Mouse (Mus musculus) heart, adult 2 months (tissue): ENCODE results near the gene Tesk1. TPM values are rescaled to one million over a fixed set of nuclear protein-coding genes. Genes with fewer than 3 reads are reported as not detected.

Source experiments
- DNase-seq, 2 experiments: peaks; one replicate each; pipeline ENCODE4 v3.0.0; 2021
- H3K27ac ChIP-seq: fragments of 200-600 bp; 2 replicates; pipeline ENCODE4 v1.8.1; 2022
- H3K27me3 ChIP-seq: fragments of 200-500 bp; 2 replicates; pipeline ENCODE4 v1.6.1; 2012; ENCODE audit warnings: mild to moderate bottlenecking, low read length, inconsistent platforms, mixed read lengths; ENCODE audit not compliant: control insufficient read depth, insufficient read depth
- H3K36me3 ChIP-seq: fragments of 200-500 bp; 2 replicates; pipeline ENCODE4 v1.6.1; 2012; ENCODE audit warnings: low read length, inconsistent platforms; ENCODE audit not compliant: control insufficient read depth, insufficient read depth
- H3K4me1 ChIP-seq: fragments of 200-500 bp; 2 replicates; pipeline ENCODE4 v1.6.1; 2011; ENCODE audit warnings: low read length; ENCODE audit not compliant: control insufficient read depth, insufficient read depth
- H3K4me3 ChIP-seq: fragments of 200-600 bp; 2 replicates; pipeline ENCODE4 v1.8.1; 2022
- H3K79me2 ChIP-seq: fragments of 200-500 bp; replicated peaks from 2 replicates; pipeline ENCODE4 v1.6.1; 2012; ENCODE audit warnings: mild to moderate bottlenecking, inconsistent platforms, low read length, moderate library complexity, mixed read lengths; ENCODE audit not compliant: control insufficient read depth, insufficient read depth
- H3K9ac ChIP-seq: fragments of 200-500 bp; 2 replicates; pipeline ENCODE4 v1.6.1; 2012; ENCODE audit warnings: low read depth, mild to moderate bottlenecking, control low read depth, inconsistent platforms, low read length, mixed read lengths
- CTCF ChIP-seq: fragments of 200-600 bp; IDR thresholded peaks from 2 replicates; pipeline ENCODE4 v1.8.1; 2022; ENCODE audit warnings: antibody characterized with exemption, mild to moderate bottlenecking, moderate library complexity
- EP300 ChIP-seq: fragments of 200-500 bp; IDR thresholded peaks from 2 replicates; pipeline ENCODE4 v1.6.1; 2011; ENCODE audit warnings: low read depth, low read length, control low read depth; ENCODE audit not compliant: insufficient read depth
- POLR2A ChIP-seq: fragments of 200-500 bp; IDR thresholded peaks from 2 replicates; pipeline ENCODE4 v1.6.1; 2011; ENCODE audit warnings: mild to moderate bottlenecking, low read depth, low read length, control low read depth; ENCODE audit not compliant: insufficient read depth
- WGBS: fragments of 180-500 bp; shearing (Covaris S2); methylation state at CpG from one replicate; pipeline ENCODE4 v1.1.7; 2018; 5-methylcytosine and 5-hydroxymethylcytosine counted together
- intact Hi-C: fragments of 180-260 bp; cut with DNase I; formaldehyde crosslinking; loops from one replicate; pipeline ENCODE4 v1.15.1; 2025
- polyA plus RNA-seq: library from polyadenylated mRNA; depleted of rRNA; stranded (reverse); fragments of >200 nt; gene quantifications from 2 replicates; pipeline ENCODE4 v1.2.3, GENCODE M21; 2012; rRNA removed
- total RNA-seq, 2 experiments: library from RNA; stranded (reverse); gene quantifications; 2 replicates each; pipeline ENCODE4 v1.2.3; 2021

The Tesk1 gene
- total and polyA plus RNA-seq, 3 experiments: 36.6 to 51.5 (median 37.5) TPM

GRCm38 (mm10) chr4:43493186-43493845 is 51.6 kb downstream of the Tesk1 start:
- intact Hi-C loops: loop anchor here (5.0 kb wide), 1 partner anchor 69 kb away; the partner anchor contains the start of genes Creb3 and Tln1
- no peaks in the 10 kb centered on the region for H3K79me2 ChIP-seq
- under 1% methylated on average over 47 of the region's 47 CpGs for WGBS
- no peaks in the 10 kb centered on the region for H3K36me3 ChIP-seq
- H3K27me3 ChIP-seq: no peaks in the 10 kb centered on the region
- peak overlapping the region; percentile 98 for H3K27ac ChIP-seq
- H3K4me3 ChIP-seq: peak overlapping the region; percentile 81
- peaks cover 6% of the 10 kb centered on the region for H3K4me1 ChIP-seq
- H3K9ac ChIP-seq: peak overlapping the region; percentile 80
- peak; percentile 41 for TF ChIP-seq CTCF
- no peak for TF ChIP-seq EP300
- TF ChIP-seq POLR2A: peak; percentile 91
- DNase-seq: peak; percentile 96 to 98

GRCm38 (mm10) chr4:43493846-43494240 is 52.1 kb downstream of the Tesk1 start:
- 2% methylated on average over 9 of the region's 9 CpGs for WGBS
- H3K36me3 ChIP-seq: no peaks in the 10 kb centered on the region
- H3K27me3 ChIP-seq: no peaks in the 10 kb centered on the region
- peak overlapping the region; percentile 98 for H3K27ac ChIP-seq
- peak overlapping the region; percentile 81 for H3K4me3 ChIP-seq
- intact Hi-C loops: loop anchor here (5.0 kb wide), 1 partner anchor 68 kb away; the partner anchor contains the start of genes Creb3 and Tln1
- peak overlapping the region; percentile 80 for H3K9ac ChIP-seq
- DNase-seq: no peak
- no peaks in the 10 kb centered on the region for H3K79me2 ChIP-seq
- TF ChIP-seq POLR2A: no peak
- TF ChIP-seq CTCF: no peak
- no peak for TF ChIP-seq EP300
- H3K4me1 ChIP-seq: peaks cover 6% of the 10 kb centered on the region

GRCm38 (mm10) chr4:43496587-43496986 is 54.8 kb downstream of the Tesk1 start:
- TF ChIP-seq CTCF (no peak), EP300 (no peak), POLR2A (no peak)
- Histone ChIP-seq H3K36me3 (no peaks in the 10 kb centered on the region), H3K79me2 (no peaks in the 10 kb centered on the region), H3K9ac (no peak overlapping the region), H3K27ac (no peak overlapping the region), H3K4me3 (no peak overlapping the region), H3K4me1 (peaks cover 10% of the 10 kb centered on the region), H3K27me3 (no peaks in the 10 kb centered on the region)
- no peak for DNase-seq
- intact Hi-C loops: no loop called here
- 59% methylated on average over 6 of the region's 6 CpGs for whole genome bisulfite sequencing

GRCm38 (mm10) chr4:43497405-43497804 is 55.7 kb downstream of the Tesk1 start:
- DNase-seq: no peak
- intact Hi-C loops: no loop called here
- H3K4me3 ChIP-seq: no peak overlapping the region
- no peaks in the 10 kb centered on the region for H3K36me3 ChIP-seq
- no peaks in the 10 kb centered on the region for H3K27me3 ChIP-seq
- no peak overlapping the region for H3K9ac ChIP-seq
- no peak overlapping the region for H3K27ac ChIP-seq
- H3K4me1 ChIP-seq: peaks cover 8% of the 10 kb centered on the region
- TF ChIP-seq CTCF (no peak), POLR2A (no peak), EP300 (no peak)
- no peaks in the 10 kb centered on the region for H3K79me2 ChIP-seq
- 95% methylated on average over 8 of the region's 8 CpGs for WGBS

Other genes starting within 250 kb of the Tesk1 start
- under 1 TPM in 1 of 2 experiments, not detected in 1; 0.08 TPM for gene Atp8b5, start 174.8 kb upstream of the Tesk1 start, total RNA-seq
- 0.14 and 0.15 TPM in 2 replicates for gene Atp8b5, start 174.8 kb upstream of the Tesk1 start, polyA plus RNA-seq
- gene Rusc2, start 60.0 kb upstream of the Tesk1 start, total RNA-seq: 10 to 100 TPM; 43.5 to 45.3 TPM
- gene Rusc2, start 60.0 kb upstream of the Tesk1 start, polyA plus RNA-seq: 27.2 and 27.5 TPM in 2 replicates
- gene Fam166b, start 12.8 kb upstream of the Tesk1 start, total RNA-seq: not detected
- 1.4 TPM in 1 of 2 replicates, not detected in the other for gene Fam166b, start 12.8 kb upstream of the Tesk1 start, polyA plus RNA-seq
- 1 to 10 TPM in 1 of 2 experiments, under 1 TPM in 1; 0.97 to 1.0 TPM for gene Cd72, start 12.7 kb downstream of the Tesk1 start, total RNA-seq
- gene Cd72, start 12.7 kb downstream of the Tesk1 start, polyA plus RNA-seq: 1.8 and 4.8 TPM in 2 replicates
- under 1 TPM in 1 of 2 experiments, not detected in 1; 0.31 TPM for gene Sit1, start 41.8 kb downstream of the Tesk1 start, total RNA-seq
- gene Sit1, start 41.8 kb downstream of the Tesk1 start, polyA plus RNA-seq: not detected in 2 replicates
- gene Ccdc107, start 51.0 kb downstream of the Tesk1 start, total RNA-seq: 10 to 100 TPM; 29.8 to 33.8 TPM
- 50.8 and 67.9 TPM in 2 replicates for gene Ccdc107, start 51.0 kb downstream of the Tesk1 start, polyA plus RNA-seq
- gene Arhgef39, start 57.8 kb downstream of the Tesk1 start, total RNA-seq: under 1 TPM; 0.30 to 0.31 TPM
- gene Arhgef39, start 57.8 kb downstream of the Tesk1 start, polyA plus RNA-seq: 1.6 and 1.7 TPM in 2 replicates
- under 1 TPM; 0.11 to 0.34 TPM for gene Car9, start 65.0 kb downstream of the Tesk1 start, total RNA-seq
- 0.32 and 0.55 TPM in 2 replicates for gene Car9, start 65.0 kb downstream of the Tesk1 start, polyA plus RNA-seq
- gene Tpm2, start 81.8 kb downstream of the Tesk1 start, total RNA-seq: 10 to 100 TPM; 35.4 to 41.2 TPM
- gene Tpm2, start 81.8 kb downstream of the Tesk1 start, polyA plus RNA-seq: 41.8 and 44.9 TPM in 2 replicates
- 10 to 100 TPM; 44.0 to 46.5 TPM for gene Creb3, start 120.4 kb downstream of the Tesk1 start, total RNA-seq
- gene Creb3, start 120.4 kb downstream of the Tesk1 start, polyA plus RNA-seq: 29.8 and 36.8 TPM in 2 replicates
- gene Tln1, start 120.8 kb downstream of the Tesk1 start, total RNA-seq: 100 to 1,000 TPM; 105 to 109 TPM
- 53.1 and 67.0 TPM in 2 replicates for gene Tln1, start 120.8 kb downstream of the Tesk1 start, polyA plus RNA-seq
- gene Rgp1, start 136.8 kb downstream of the Tesk1 start, total RNA-seq: 10 to 100 TPM; 29.4 to 31.7 TPM
- 38.1 and 47.5 TPM in 2 replicates for gene Rgp1, start 136.8 kb downstream of the Tesk1 start, polyA plus RNA-seq
- 10 to 100 TPM; 11.5 to 13.2 TPM for gene Gba2, start 136.9 kb downstream of the Tesk1 start, total RNA-seq
- 18.2 and 27.4 TPM in 2 replicates for gene Gba2, start 136.9 kb downstream of the Tesk1 start, polyA plus RNA-seq
- under 1 TPM; 0.52 to 0.57 TPM for gene Msmp, start 142.6 kb downstream of the Tesk1 start, total RNA-seq
- gene Msmp, start 142.6 kb downstream of the Tesk1 start, polyA plus RNA-seq: 0.62 and 0.67 TPM in 2 replicates
- 10 to 100 TPM; 35.9 to 43.4 TPM for gene Npr2, start 190.0 kb downstream of the Tesk1 start, total RNA-seq
- gene Npr2, start 190.0 kb downstream of the Tesk1 start, polyA plus RNA-seq: 57.0 and 63.0 TPM in 2 replicates
- gene Spag8, start 211.7 kb downstream of the Tesk1 start, total RNA-seq: under 1 TPM in 1 of 2 experiments, not detected in 1; 0.29 TPM
- gene Spag8, start 211.7 kb downstream of the Tesk1 start, polyA plus RNA-seq: 0.44 and 2.0 TPM in 2 replicates
- 100 to 1,000 TPM; 143 to 155 TPM for gene Hint2, start 214.5 kb downstream of the Tesk1 start, total RNA-seq
- 165 and 201 TPM in 2 replicates for gene Hint2, start 214.5 kb downstream of the Tesk1 start, polyA plus RNA-seq
- gene Tmem8b, start 227.0 kb downstream of the Tesk1 start, total RNA-seq: 10 to 100 TPM; 17.9 to 18.2 TPM
- gene Tmem8b, start 227.0 kb downstream of the Tesk1 start, polyA plus RNA-seq: 21.1 and 22.2 TPM in 2 replicates
- gene Fam221b, start 227.2 kb downstream of the Tesk1 start, total RNA-seq: under 1 TPM; 0.16 to 0.43 TPM
- gene Fam221b, start 227.2 kb downstream of the Tesk1 start, polyA plus RNA-seq: 0.18 and 0.35 TPM in 2 replicates